Mouse (Mus musculus) myocyte (in vitro differentiated cells): ENCODE results near the gene Lce1i. TPM values are rescaled to one million over a fixed set of nuclear protein-coding genes. Genes with fewer than 3 reads are reported as not detected.

Experiments
- H3K27me3 ChIP-seq: one replicate; pipeline ENCODE4 v1.6.1; 2011; ENCODE audit not compliant: control insufficient read depth, insufficient read depth, insufficient read length
- H3K36me3 ChIP-seq: one replicate; pipeline ENCODE4 v1.6.1; 2011; ENCODE audit not compliant: control insufficient read depth, insufficient read depth
- H3K4me2 ChIP-seq: one replicate; pipeline ENCODE4 v1.6.1; 2011; ENCODE audit warnings: low read depth, control low read depth
- H3K4me3 ChIP-seq: one replicate; pipeline ENCODE4 v1.5.1; 2011; ENCODE audit warnings: mild to moderate bottlenecking, control low read depth, moderate library complexity
- H3K79me2 ChIP-seq: one replicate; pipeline ENCODE4 v1.6.1; 2011; ENCODE audit not compliant: control insufficient read depth, insufficient read depth
- H3ac ChIP-seq: one replicate; pipeline ENCODE4 v1.6.1; 2011; ENCODE audit not compliant: control insufficient read depth, insufficient read length
- CEBPB ChIP-seq: IDR thresholded peaks from 2 replicates; pipeline ENCODE4 v1.6.1; 2011; ENCODE audit warnings: mild to moderate bottlenecking, moderate library complexity; ENCODE audit not compliant: poor library complexity, insufficient read depth, severe bottlenecking
- E2F4 ChIP-seq: IDR thresholded peaks from one replicate; pipeline ENCODE4 v1.6.1; 2011; ENCODE audit warnings: mild to moderate bottlenecking, control low read depth, moderate library complexity; ENCODE audit not compliant: insufficient read depth
- MAX ChIP-seq: IDR thresholded peaks from one replicate; pipeline ENCODE4 v1.6.1; 2011; ENCODE audit warnings: low read depth, mild to moderate bottlenecking, control low read depth
- MYOD1 ChIP-seq, 3 experiments: IDR thresholded peaks; one replicate each; pipeline ENCODE4 v1.6.1; 2011; ENCODE audit warnings: control low read depth in 2 of 3, low read depth in 2 of 3, mild to moderate bottlenecking in 2 of 3, moderate library complexity in 1 of 3; ENCODE audit not compliant: insufficient read length in 2 of 3, control insufficient read depth in 1 of 3
- MYOG ChIP-seq, 3 experiments: IDR thresholded peaks; one replicate each; pipeline ENCODE4 v1.6.1; 2011; ENCODE audit warnings: control low read depth in 2 of 3, low read depth in 2 of 3, mild to moderate bottlenecking in 2 of 3; ENCODE audit not compliant: insufficient read length in 2 of 3, control insufficient read depth in 1 of 3, insufficient read depth in 1 of 3
- POLR2A ChIP-seq: IDR thresholded peaks from one replicate; pipeline ENCODE4 v1.6.1; 2011; ENCODE audit warnings: low read depth, mild to moderate bottlenecking, control low read depth, moderate library complexity; ENCODE audit not compliant: insufficient read length
- POLR2AphosphoS2 ChIP-seq: IDR thresholded peaks from one replicate; pipeline ENCODE4 v1.6.1; 2011; ENCODE audit warnings: low read depth, control low read depth; ENCODE audit not compliant: insufficient read length
- REST ChIP-seq: IDR thresholded peaks from one replicate; pipeline ENCODE4 v1.6.1; 2011; ENCODE audit warnings: mild to moderate bottlenecking, control low read depth, moderate library complexity; ENCODE audit not compliant: insufficient read depth, insufficient read length
- SRF ChIP-seq: IDR thresholded peaks from one replicate; pipeline ENCODE4 v1.6.1; 2011; ENCODE audit warnings: low read depth; ENCODE audit not compliant: control insufficient read depth, insufficient read length
- TCF12 ChIP-seq: IDR thresholded peaks from one replicate; pipeline ENCODE4 v1.6.1; 2011; ENCODE audit warnings: mild to moderate bottlenecking, control low read depth; ENCODE audit not compliant: poor library complexity, insufficient read depth, severe bottlenecking
- TCF3 ChIP-seq: IDR thresholded peaks from one replicate; pipeline ENCODE4 v1.6.1; 2011; ENCODE audit warnings: low read depth, control low read depth; ENCODE audit not compliant: insufficient read length
- USF1 ChIP-seq: IDR thresholded peaks from one replicate; pipeline ENCODE4 v1.6.1; 2011; ENCODE audit warnings: low read depth, mild to moderate bottlenecking, control low read depth, moderate library complexity
- polyA plus RNA-seq: library from polyadenylated mRNA; unstranded; fragments of >200 nt; fragmentation: generic; extraction: Trizol; gene quantifications from one replicate; pipeline ENCODE4 v1.2.1, GENCODE M21; 2012; ENCODE audit warnings: missing spikeins

The Lce1i gene
- polyA plus RNA-seq, 1 experiment, result not detected

DNA sequence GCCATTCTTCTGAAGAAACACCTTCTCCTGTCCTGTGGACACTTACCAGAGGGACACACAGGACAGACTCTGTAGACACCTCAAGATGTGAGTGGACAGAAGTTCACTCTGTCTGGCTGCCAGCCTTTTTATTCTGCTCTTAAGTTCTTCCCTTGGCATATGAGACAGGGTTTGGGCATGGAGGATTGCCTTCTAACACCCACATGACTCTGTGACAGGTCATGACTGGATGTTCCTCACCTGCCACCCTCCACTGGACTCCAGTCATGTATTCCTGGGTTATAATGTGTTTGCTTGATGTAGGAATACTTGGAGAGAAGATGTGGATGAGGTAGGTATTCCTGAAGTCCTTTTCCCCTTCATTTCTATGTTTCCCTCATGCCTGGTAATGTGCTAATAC is 29.1 kb upstream of the Lce1i start, which contains the start of gene Lce1k:
Gene Lce1k (minus strand): TSS at position 101 of the 400 bp plus-strand sequence.
- H3K79me2 ChIP-seq, result no peaks in the 10 kb centered on the region
- H3ac ChIP-seq, result no peak within 1 kb of the TSS
- no peaks in the 10 kb centered on the region for H3K36me3 ChIP-seq
- H3K27me3 ChIP-seq, result no peaks in the 10 kb centered on the region
- H3K4me2 ChIP-seq, result no peak within 1 kb of the TSS
- no peak within 1 kb of the TSS for H3K4me3 ChIP-seq
- no peak for TF ChIP-seq POLR2AphosphoS2
- TF ChIP-seq USF1, result no peak
- no peak for TF ChIP-seq MAX
- TF ChIP-seq TCF3, result no peak
- TF ChIP-seq SRF, result no peak
- no peak for TF ChIP-seq MYOG (IDR thresholded peaks at IDR 0.05; ENCODE audit: control insufficient read depth in 1 of 3, insufficient read depth in 1 of 3, insufficient read length in 2 of 3, low read depth in 2 of 3)
- no peak for TF ChIP-seq TCF12
- TF ChIP-seq REST, result no peak
- no peak for TF ChIP-seq CEBPB
- no peak for TF ChIP-seq POLR2A
- TF ChIP-seq MYOD1 (IDR thresholded peaks at IDR 0.05; ENCODE audit: control insufficient read depth in 1 of 3, insufficient read length in 2 of 3, low read depth in 2 of 3), result no peak
- TF ChIP-seq E2F4, result no peak

DNA sequence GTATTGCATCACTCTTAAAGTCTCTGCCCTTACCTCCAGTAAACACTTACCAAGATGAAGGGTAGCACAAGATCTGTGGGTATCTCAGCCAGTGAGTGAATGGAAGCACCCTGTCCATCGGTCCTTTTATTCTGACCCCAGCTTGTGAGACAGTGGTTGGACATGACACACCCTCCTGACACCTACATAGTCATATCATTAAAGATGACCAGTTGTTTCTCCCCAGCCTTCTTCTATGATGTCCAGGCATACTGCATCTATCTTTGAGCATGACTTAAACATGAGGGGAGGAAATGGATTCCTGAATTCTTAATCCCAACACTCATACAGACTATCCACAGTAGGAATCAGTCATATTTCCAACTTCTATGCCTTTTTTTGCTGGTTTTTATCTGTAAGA is 11.7 kb upstream of the Lce1i start, which contains the start of gene Lce1j:
Gene Lce1j (minus strand): TSS at position 101 of the 400 bp plus-strand sequence.
- no peak within 1 kb of the TSS for H3ac ChIP-seq
- H3K36me3 ChIP-seq, result no peaks in the 10 kb centered on the region
- no peaks in the 10 kb centered on the region for H3K27me3 ChIP-seq
- no peak within 1 kb of the TSS for H3K4me2 ChIP-seq
- no peaks in the 10 kb centered on the region for H3K79me2 ChIP-seq
- H3K4me3 ChIP-seq, result no peak within 1 kb of the TSS
- TF ChIP-seq MAX (no peak), E2F4 (no peak), MYOG (IDR thresholded peaks at IDR 0.05; ENCODE audit: control insufficient read depth in 1 of 3, insufficient read depth in 1 of 3, insufficient read length in 2 of 3, low read depth in 2 of 3) (no peak), MYOD1 (IDR thresholded peaks at IDR 0.05; ENCODE audit: control insufficient read depth in 1 of 3, insufficient read length in 2 of 3, low read depth in 2 of 3) (no peak), TCF12 (no peak), POLR2A (no peak), USF1 (no peak), POLR2AphosphoS2 (no peak), TCF3 (no peak), SRF (no peak), REST (no peak), CEBPB (no peak)

DNA sequence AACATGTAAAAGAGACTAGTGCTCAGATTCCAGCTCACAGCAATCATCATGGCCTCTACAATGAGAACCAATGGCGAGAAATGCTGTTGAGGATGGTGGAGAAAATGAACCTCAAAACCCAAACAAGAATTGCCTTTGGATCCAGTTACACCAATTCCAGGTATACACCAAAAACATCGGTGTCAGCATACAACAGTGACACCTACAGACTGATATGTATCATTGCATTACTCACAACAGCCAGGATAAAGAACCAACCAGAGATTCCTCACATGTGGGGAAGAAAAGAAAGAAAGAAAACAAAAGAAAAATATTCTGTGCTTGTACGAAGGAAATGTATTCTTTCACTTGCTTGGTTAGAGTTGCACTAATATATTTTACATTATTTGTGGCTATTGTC is 7.1 kb downstream of the Lce1i start:
- Histone ChIP-seq H3K79me2 (no peaks in the 10 kb centered on the region), H3ac (no peak overlapping the region), H3K4me2 (no peak overlapping the region), H3K27me3 (no peaks in the 10 kb centered on the region), H3K4me3 (no peak overlapping the region), H3K36me3 (no peaks in the 10 kb centered on the region)
- TF ChIP-seq SRF (no peak), MAX (no peak), CEBPB (no peak), REST (no peak), E2F4 (no peak), MYOD1 (IDR thresholded peaks at IDR 0.05; ENCODE audit: control insufficient read depth in 1 of 3, insufficient read length in 2 of 3, low read depth in 2 of 3) (no peak), POLR2AphosphoS2 (no peak), TCF3 (no peak), TCF12 (no peak)

DNA sequence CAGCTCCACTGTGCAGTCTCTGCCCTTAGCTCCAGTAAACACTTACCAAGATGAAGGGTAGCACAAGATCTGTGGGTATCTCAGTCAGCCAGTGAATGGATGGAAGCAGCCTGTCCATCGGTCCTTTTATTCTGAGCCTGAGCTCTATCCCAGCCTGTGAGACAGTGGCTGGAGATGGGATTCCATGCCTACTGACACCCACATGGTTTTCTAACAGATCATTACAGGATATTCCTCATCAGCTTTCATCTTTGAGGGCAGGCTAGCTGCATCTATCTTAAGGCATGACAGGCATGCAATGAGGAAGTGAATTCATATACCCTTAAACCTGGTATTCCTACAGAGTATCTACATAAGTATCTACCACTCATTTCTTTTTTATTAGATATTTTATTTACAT is 13.7 kb downstream of the Lce1i start, which contains the start of gene Lce1h:
Gene Lce1h (minus strand): TSS at position 101 of the 400 bp plus-strand sequence.
- TF ChIP-seq E2F4 (no peak), TCF3 (no peak), CEBPB (no peak), POLR2AphosphoS2 (no peak), SRF (no peak), REST (no peak), TCF12 (no peak), POLR2A (no peak), MAX (no peak), MYOG (IDR thresholded peaks at IDR 0.05; ENCODE audit: control insufficient read depth in 1 of 3, insufficient read depth in 1 of 3, insufficient read length in 2 of 3, low read depth in 2 of 3) (no peak), MYOD1 (IDR thresholded peaks at IDR 0.05; ENCODE audit: control insufficient read depth in 1 of 3, insufficient read length in 2 of 3, low read depth in 2 of 3) (no peak), USF1 (no peak)
- no peak within 1 kb of the TSS for H3K4me3 ChIP-seq
- H3K36me3 ChIP-seq, result no peaks in the 10 kb centered on the region
- H3K27me3 ChIP-seq, result no peaks in the 10 kb centered on the region
- H3K79me2 ChIP-seq, result no peaks in the 10 kb centered on the region
- no peak within 1 kb of the TSS for H3ac ChIP-seq
- H3K4me2 ChIP-seq, result no peak within 1 kb of the TSS

DNA sequence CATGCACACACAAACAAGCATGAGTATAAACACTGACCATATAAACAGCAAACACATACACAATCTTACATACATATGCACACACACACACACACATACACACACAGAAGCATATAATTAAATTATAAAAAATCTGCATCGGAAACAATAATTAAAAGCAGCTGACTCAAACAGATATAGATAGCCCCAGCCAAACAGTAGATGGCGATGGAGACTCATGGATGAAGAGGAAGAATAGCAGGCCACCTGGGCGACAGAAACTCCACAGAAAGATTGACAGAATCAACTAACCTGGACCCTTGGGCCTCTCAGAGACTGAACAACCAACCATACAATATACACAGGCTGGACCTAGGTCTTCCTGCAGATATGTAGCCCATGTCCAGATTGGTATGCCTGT is 25.5 kb downstream of the Lce1i start:
- Histone ChIP-seq H3K79me2 (no peaks in the 10 kb centered on the region), H3K36me3 (no peaks in the 10 kb centered on the region), H3K4me3 (no peak overlapping the region), H3ac (no peak overlapping the region), H3K27me3 (no peaks in the 10 kb centered on the region), H3K4me2 (no peak overlapping the region)
- TF ChIP-seq POLR2A, result no peak
- TF ChIP-seq MYOD1 (IDR thresholded peaks at IDR 0.05; ENCODE audit: control insufficient read depth in 1 of 3, insufficient read length in 2 of 3, low read depth in 2 of 3), result no peak
- no peak for TF ChIP-seq E2F4
- no peak for TF ChIP-seq REST
- TF ChIP-seq MYOG (IDR thresholded peaks at IDR 0.05; ENCODE audit: control insufficient read depth in 1 of 3, insufficient read depth in 1 of 3, insufficient read length in 2 of 3, low read depth in 2 of 3), result no peak
- TF ChIP-seq SRF, result no peak
- TF ChIP-seq CEBPB, result no peak
- TF ChIP-seq MAX, result no peak
- no peak for TF ChIP-seq TCF12
- TF ChIP-seq POLR2AphosphoS2, result no peak
